8 mouse cellular contexts compared by ENCODE assay signal in genomic region chr4:41118706-41119292, GRCm38 (mm10). TPM values are rescaled to one million over a fixed set of nuclear protein-coding genes. Genes with fewer than 3 reads are reported as not detected.
A peak's percentile ranks its signal among the peaks of the same experiment; 100 is the strongest.
DNase-seq lines count a peak whose midpoint lies in the region; ATAC-seq and TF ChIP-seq lines count a peak whose summit lies in the region.

No protein-coding gene starts in this region.

- no peak overlapping the region for H3K27ac ChIP-seq in bone marrow macrophage, adult 2 months (ENCODE audit: insufficient read depth, low read depth, low read length)
- no peak overlapping the region for H3K27ac ChIP-seq in kidney, adult 2 months (ENCODE audit: insufficient read depth, low read depth, low read length)
- H3K27ac ChIP-seq in liver, embryonic 13.5 days = no peak overlapping the region

- no peaks in the 10 kb centered on the region for H3K9me3 ChIP-seq in liver, embryonic 13.5 days (replicated peaks)

- no peak overlapping the region for H3K4me2 ChIP-seq in liver, embryonic 13.5 days

- 70% methylated on average over 11 of the region's 11 CpGs for WGBS in kidney, adult 2 months
- WGBS in liver, embryonic 13.5 days (ENCODE audit: insufficient replicate concordance) = 60% methylated on average over 11 of the region's 11 CpGs

- H3K9ac ChIP-seq in liver, embryonic 13.5 days = no peak overlapping the region

- H3K36me3 ChIP-seq in kidney, adult 2 months (ENCODE audit: control insufficient read depth, insufficient read depth, low read length) = no peaks in the 10 kb centered on the region; the same call in 1 of the 2 replicates
- peaks cover 91% of the 10 kb centered on the region for H3K36me3 ChIP-seq in liver, embryonic 13.5 days

- peaks cover 6% of the 10 kb centered on the region; the same call in 1 of the 2 replicates for H3K4me1 ChIP-seq in bone marrow macrophage, adult 2 months (ENCODE audit: control insufficient read depth, insufficient read depth, low read length)
- peaks cover 5% of the 10 kb centered on the region for H3K4me1 ChIP-seq in kidney, adult 2 months (ENCODE audit: control insufficient read depth, insufficient read depth, low read length)
- H3K4me1 ChIP-seq in liver, embryonic 13.5 days (replicated peaks) = peaks cover 12% of the 10 kb centered on the region

- ATAC-seq in liver, embryonic 13.5 days (ENCODE audit: low read depth) = peak; percentile 43
- peak; percentile 49; the same call in 1 of the 2 replicates for ATAC-seq in neutrophil, adult 5-6 weeks (ENCODE audit: extremely low read depth, insufficient number of reproducible peaks, low FRiP score, poor library complexity, severe bottlenecking)

- H3K27me3 ChIP-seq in kidney, adult 2 months (replicated peaks; ENCODE audit: control insufficient read depth, insufficient read depth, low read length) = no peaks in the 10 kb centered on the region
- no peaks in the 10 kb centered on the region for H3K27me3 ChIP-seq in liver, embryonic 13.5 days

- TF ChIP-seq POLR2A in bone marrow macrophage, adult 2 months (IDR thresholded peaks at IDR 0.05; ENCODE audit: borderline replicate concordance, low read depth, low read length) = no peak
- no peak for TF ChIP-seq POLR2A in kidney, adult 2 months (IDR thresholded peaks at IDR 0.05; ENCODE audit: low read depth, low read length)

- DNase-seq in urinary bladder, adult 18-20 months (ENCODE audit: low spot score in 2 of 2) = peak; percentile 57 to 65
- no peak for DNase-seq in urinary bladder, adult 2 months (ENCODE audit: low spot score)
- peak; percentile 43 to 55 for DNase-seq in frontal cortex, postnatal 25 days (ENCODE audit: low spot score in 2 of 2)
- DNase-seq in kidney, adult 2 months = peak; percentile 71
- DNase-seq in liver, embryonic 13.5 days = peak; percentile 52
- peak; percentile 60 to 76 for DNase-seq in urinary bladder, postnatal 36 days (ENCODE audit: low spot score in 2 of 2)

- H3K4me3 ChIP-seq in bone marrow macrophage, adult 2 months (ENCODE audit: insufficient read depth, low read length) = no peak overlapping the region
- no peak overlapping the region for H3K4me3 ChIP-seq in kidney, adult 2 months (ENCODE audit: insufficient read depth, low read depth, low read length)
- H3K4me3 ChIP-seq in liver, embryonic 13.5 days (replicated peaks) = no peak overlapping the region

- TF ChIP-seq CTCF in bone marrow macrophage, adult 2 months (IDR thresholded peaks at IDR 0.05; ENCODE audit: low read depth, low read length) = peak; percentile 88
- TF ChIP-seq CTCF in kidney, adult 2 months (conservative IDR thresholded peaks at IDR 0.05; ENCODE audit: insufficient read depth, insufficient read length, low read depth, low read length) = peak; percentile 80

RNA-seq across cellular contexts. Expression of gene Nol6, which starts 5.5 kb away (rescaled TPM):
- 25.9 and 29.9 TPM in 2 replicates for polyA plus RNA-seq in urinary bladder, adult 2 months (2012; rRNA removed)
- polyA plus RNA-seq in bone marrow macrophage, adult 2 months (2012; ENCODE audit: insufficient read depth, insufficient read length, missing spikeins) = 11.8 and 12.6 TPM in 2 replicates
- polyA plus RNA-seq in kidney, adult 2 months (2012; rRNA removed) = 29.0 and 29.3 TPM in 2 replicates
- polyA plus RNA-seq in liver, embryonic 13.5 days (2015; fragmentation: Nextera tagmentation; extraction: Ambion mirVana) = 11.6 and 15.2 TPM in 2 replicates
- total RNA-seq in neutrophil, adult 5-6 weeks (2017) = 13.2 and 15.6 TPM in 2 replicates

RNA-seq across cellular contexts. Expression of gene Ube2r2, which starts 16.7 kb away (rescaled TPM):
- polyA plus RNA-seq in urinary bladder, adult 2 months (2012; rRNA removed) = 217 and 240 TPM in 2 replicates
- 129 and 135 TPM in 2 replicates for polyA plus RNA-seq in bone marrow macrophage, adult 2 months (2012; ENCODE audit: insufficient read depth, insufficient read length, missing spikeins)
- 59.7 and 67.4 TPM in 2 replicates for polyA plus RNA-seq in kidney, adult 2 months (2012; rRNA removed)
- polyA plus RNA-seq in liver, embryonic 13.5 days (2015; fragmentation: Nextera tagmentation; extraction: Ambion mirVana) = 38.9 and 39.9 TPM in 2 replicates
- total RNA-seq in neutrophil, adult 5-6 weeks (2017) = 49.2 and 56.8 TPM in 2 replicates

RNA-seq across cellular contexts. Expression of gene Aqp3, which starts 20.8 kb away (rescaled TPM):
- polyA plus RNA-seq in urinary bladder, adult 2 months (2012; rRNA removed) = 516 and 601 TPM in 2 replicates
- not detected in 2 replicates for polyA plus RNA-seq in bone marrow macrophage, adult 2 months (2012; ENCODE audit: insufficient read depth, insufficient read length, missing spikeins)
- polyA plus RNA-seq in kidney, adult 2 months (2012; rRNA removed) = 311 and 352 TPM in 2 replicates
- 13.8 and 14.7 TPM in 2 replicates for polyA plus RNA-seq in liver, embryonic 13.5 days (2015; fragmentation: Nextera tagmentation; extraction: Ambion mirVana)
- total RNA-seq in neutrophil, adult 5-6 weeks (2017) = 0.86 and 1.2 TPM in 2 replicates

Comparison
In these comparisons a context has a peak if more than half of its experiments do, and no peak if none do; other contexts are left out.
1. RNA of gene Aqp3, which starts 20.8 kb away (polyA plus RNA-seq): 516 to 601 TPM in urinary bladder, adult 2 months and 311 to 352 TPM in kidney, adult 2 months; 13.8 to 14.7 TPM in liver, embryonic 13.5 days and not detected in bone marrow macrophage, adult 2 months; every median in the first group is over 10 times any median in the second.